Mouse (Mus musculus) embryonic facial prominence, embryonic 11.5 days (tissue): ENCODE measurements around the gene Shroom3. TPM values are rescaled to one million over a fixed set of nuclear protein-coding genes. Genes with fewer than 3 reads are reported as not detected.

ENCODE experiments used
- ATAC-seq: fragments of 200-750 bp; cut with Nextera tagmentation; replicated peaks from 2 replicates; pipeline ENCODE4 v1.8.0; 2017; ENCODE audit warnings: low read depth; ENCODE audit not compliant: insufficient number of reproducible peaks, low FRiP score, low TSS enrichment
- DNase-seq: peaks from one replicate; pipeline ENCODE4 v3.0.0-alpha.2; 2015; ENCODE audit warnings: low spot score
- H3K27ac ChIP-seq: fragments of 300-500 bp; sonication (generic); replicated peaks from 2 replicates; pipeline ENCODE4 v1.5.1; 2014; ENCODE audit warnings: mild to moderate bottlenecking, low read depth, low read length, control low read depth
- H3K27me3 ChIP-seq: fragments of 300-500 bp; sonication (generic); 2 replicates; pipeline ENCODE4 v1.6.1; 2014; ENCODE audit warnings: mild to moderate bottlenecking, low read length, moderate library complexity, mixed read lengths; ENCODE audit not compliant: control insufficient read depth, insufficient read depth
- H3K36me3 ChIP-seq: fragments of 300-500 bp; sonication (generic); replicated peaks from 2 replicates; pipeline ENCODE4 v1.6.1; 2014; ENCODE audit warnings: low read depth, mild to moderate bottlenecking, low read length, moderate library complexity, mixed read lengths; ENCODE audit not compliant: control insufficient read depth, insufficient read depth
- H3K4me1 ChIP-seq: fragments of 300-500 bp; sonication (generic); 2 replicates; pipeline ENCODE4 v1.6.1; 2014; ENCODE audit warnings: low read length, mixed read lengths; ENCODE audit not compliant: control insufficient read depth, insufficient read depth
- H3K4me2 ChIP-seq: fragments of 300-500 bp; sonication (generic); 2 replicates; pipeline ENCODE4 v1.6.1; 2014; ENCODE audit warnings: low read depth, mild to moderate bottlenecking, control low read depth, low read length, moderate library complexity
- H3K4me3 ChIP-seq: fragments of 300-500 bp; sonication (generic); 2 replicates; pipeline ENCODE4 v1.5.1; 2014; ENCODE audit warnings: low read depth, low read length, control low read depth
- H3K9ac ChIP-seq: fragments of 300-500 bp; sonication (generic); replicated peaks from 2 replicates; pipeline ENCODE4 v1.6.1; 2014; ENCODE audit warnings: mild to moderate bottlenecking, control low read depth, low read length
- H3K9me3 ChIP-seq: fragments of 300-500 bp; sonication (generic); replicated peaks from 2 replicates; pipeline ENCODE4 v1.6.1; 2016; ENCODE audit warnings: mild to moderate bottlenecking, low read length, inconsistent platforms, mixed read lengths; ENCODE audit not compliant: control insufficient read depth
- WGBS: fragments of 180-500 bp; shearing (Covaris S2); extraction: QIAGEN DNeasy Blood & Tissue Kit; methylation state at CpG from one replicate; pipeline ENCODE4 v1.1.7; 2014; 5-methylcytosine and 5-hydroxymethylcytosine counted together
- microRNA counts: library from miRNA; unstranded; fragments of <30 nt; microRNA quantifications from one replicate; lab custom pipeline; 2016
- microRNA-seq: library from miRNA; unstranded; fragments of <30 nt; microRNA quantifications from one replicate; pipeline ENCODE4, GENCODE M21; 2016; ENCODE audit warnings: borderline number of aligned reads
- polyA plus RNA-seq: library from polyadenylated mRNA; unstranded; fragments of >200 nt; fragmentation: Nextera tagmentation; extraction: Ambion mirVana; gene quantifications from 2 replicates; pipeline ENCODE4 v1.2.1, GENCODE M21; 2014

Shroom3 gene
- polyA plus RNA-seq, 1 experiment from 2014 or later = 2.2 TPM

GRCm38 (mm10) chr5:93005229-93005814 is 322.1 kb downstream of the Shroom3 start:
- ATAC-seq = no peak
- no peaks in the 10 kb centered on the region; the same call in none of the 2 replicates for H3K4me1 ChIP-seq

GRCm38 (mm10) chr5:93005815-93006341 is 322.6 kb downstream of the Shroom3 start:
- peak overlapping the region; percentile 73 for H3K27ac ChIP-seq
- DNase-seq (no peak), ATAC-seq (peak; percentile 38)
- H3K27me3 ChIP-seq = no peaks in the 10 kb centered on the region
- H3K9me3 ChIP-seq = no peaks in the 10 kb centered on the region
- H3K9ac ChIP-seq = peak overlapping the region; percentile 1; the same call in 1 of the 2 replicates
- H3K4me1 ChIP-seq = no peaks in the 10 kb centered on the region; the same call in none of the 2 replicates
- no peak overlapping the region; the same call in 1 of the 2 replicates for H3K4me2 ChIP-seq
- no peak overlapping the region for H3K4me3 ChIP-seq
- no peaks in the 10 kb centered on the region for H3K36me3 ChIP-seq
- 34% methylated on average over 14 of the region's 14 CpGs for WGBS

More at GRCm38 (mm10) chr5:93005229-93005814, 322.1 kb downstream of the Shroom3 start:
- Histone ChIP-seq H3K4me3 (no peak overlapping the region), H3K36me3 (no peaks in the 10 kb centered on the region), H3K27ac (peak overlapping the region; percentile 73), H3K27me3 (no peaks in the 10 kb centered on the region), H3K9ac (peak overlapping the region; percentile 1; the same call in 1 of the 2 replicates), H3K9me3 (no peaks in the 10 kb centered on the region), H3K4me2 (no peak overlapping the region; the same call in none of the 2 replicates)
- 4% methylated on average over 20 of the region's 20 CpGs for WGBS
- peak; percentile 72 for DNase-seq

GRCm38 (mm10) chr5:93008256-93008655 is 325.0 kb downstream of the Shroom3 start:
- Histone ChIP-seq H3K4me3 (no peak overlapping the region), H3K4me1 (no peaks in the 10 kb centered on the region; the same call in 1 of the 2 replicates), H3K9ac (no peak overlapping the region), H3K36me3 (no peaks in the 10 kb centered on the region), H3K9me3 (no peaks in the 10 kb centered on the region), H3K27me3 (no peaks in the 10 kb centered on the region), H3K27ac (no peak overlapping the region), H3K4me2 (no peak overlapping the region)
- ATAC-seq (no peak), DNase-seq (no peak)
- 92% methylated on average over 9 of the region's 9 CpGs for WGBS

MicroRNAs within 50 kb of the gene (microRNA counts, 519-probe panel; counts per million panel counts)
- 2,595 counts per million, percentile 27 among the panel's probes with 10 or more counts for microRNA mmu-miR-1961 (lab: Ali Mortazavi, UCI)

Small RNA genes within 50 kb of the gene (microRNA-seq; reads per million reads assigned to microRNA genes)
- gene Mir1961 = not detected

Other genes with a start within 250 kb of the Shroom3 start
- 69.5 and 75.7 TPM in 2 replicates for gene Nup54, start 248.2 kb upstream of the Shroom3 start, polyA plus RNA-seq
- gene Scarb2, start 176.6 kb upstream of the Shroom3 start, polyA plus RNA-seq = 8.7 and 9.7 TPM in 2 replicates
- gene Fam47e, start 128.4 kb upstream of the Shroom3 start, polyA plus RNA-seq = not detected in 2 replicates
- 8.9 and 10.0 TPM in 2 replicates for gene Stbd1, start 80.4 kb upstream of the Shroom3 start, polyA plus RNA-seq
- 0.33 and 0.72 TPM in 2 replicates for gene Ccdc158, start 8.2 kb upstream of the Shroom3 start, polyA plus RNA-seq